Mouse (Mus musculus) gastrocnemius, adult 18-20 months (tissue): ENCODE results near the gene Dffa. TPM values are rescaled to one million over a fixed set of nuclear protein-coding genes. Genes with fewer than 3 reads are reported as not detected.
"Not testable (repeated sequence)": the region's sequence is repeated elsewhere in the genome, so short reads cannot be mapped to it uniquely, and the experiment has no call there.

ENCODE experiments used
- DNase-seq: peaks from one replicate; pipeline ENCODE4 v3.0.0; 2021; ENCODE audit warnings: low spot score
- total RNA-seq, 2 experiments: library from RNA; stranded (reverse); gene quantifications; 2 replicates each; pipeline ENCODE4 v1.2.3; 2021

Gene Dffa
- total RNA-seq, 2 experiments from 2014 or later = 72.7 to 76.3 TPM

- no peak for DNase-seq
Measured at GRCm38 (mm10) chr4:149097956-149098355, 6.0 kb upstream of the Dffa start.

GRCm38 (mm10) chr4:149098571-149098970 lies 5.4 kb upstream of the Dffa start:
- no peak for DNase-seq

DNA sequence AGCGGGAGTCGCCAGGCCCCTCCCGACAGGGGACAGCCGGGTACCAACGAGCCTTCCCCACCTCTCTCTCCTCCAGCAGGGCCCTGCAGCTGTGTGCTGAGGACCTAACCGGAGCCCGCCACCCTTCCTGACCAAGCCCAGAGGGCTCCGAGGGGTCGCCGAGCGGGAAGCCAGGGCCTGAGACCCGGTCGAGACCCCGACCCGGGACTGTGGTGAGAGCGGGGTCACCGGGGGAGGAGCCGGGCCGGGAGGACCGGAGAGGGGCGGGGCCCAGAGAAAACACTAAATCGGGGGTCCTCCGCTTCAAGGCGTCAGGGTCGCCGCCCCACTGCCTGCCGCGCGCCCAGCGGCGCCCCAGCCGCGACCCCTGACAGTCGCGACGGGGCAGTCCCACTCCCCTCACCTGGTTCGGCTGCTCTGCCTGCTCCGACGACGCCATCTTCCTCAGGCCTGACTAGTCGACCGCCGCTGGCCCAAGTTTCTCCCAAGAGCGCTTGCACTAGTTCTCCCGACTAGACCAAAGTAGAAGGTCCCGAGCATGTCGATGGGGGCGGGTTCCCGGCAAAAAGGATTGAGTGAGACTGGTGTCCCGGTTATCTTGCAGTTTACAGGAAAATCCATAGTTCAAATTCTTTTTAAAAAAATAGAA lies 4.5 kb upstream of the Dffa start, which contains the start of gene Pex14:
Pex14 (minus strand) TSS at position 508 of the 649 bp plus-strand sequence.
- peak; percentile 93 for DNase-seq

DNA sequence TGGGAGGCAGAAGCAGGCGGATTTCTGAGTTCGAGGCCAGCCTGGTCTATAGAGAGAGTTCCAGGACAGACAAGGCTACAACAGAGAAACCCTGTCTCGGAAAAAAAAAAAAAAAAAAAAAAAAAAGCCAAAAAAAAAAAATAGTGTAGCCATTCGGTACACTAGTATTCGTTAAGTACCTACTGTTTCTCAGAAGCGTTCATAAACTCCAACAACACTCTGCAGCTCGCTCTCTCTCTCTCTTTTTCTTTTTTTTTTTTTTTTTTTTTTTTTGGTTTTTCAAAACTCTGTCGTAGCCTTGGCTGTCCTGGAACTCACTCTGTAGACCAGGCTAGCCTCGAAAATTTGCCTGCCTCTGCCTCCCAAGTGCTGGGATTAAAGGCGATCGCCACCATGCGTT lies 3.5 kb upstream of the Dffa start:
- not testable (repeated sequence) for DNase-seq

DNA sequence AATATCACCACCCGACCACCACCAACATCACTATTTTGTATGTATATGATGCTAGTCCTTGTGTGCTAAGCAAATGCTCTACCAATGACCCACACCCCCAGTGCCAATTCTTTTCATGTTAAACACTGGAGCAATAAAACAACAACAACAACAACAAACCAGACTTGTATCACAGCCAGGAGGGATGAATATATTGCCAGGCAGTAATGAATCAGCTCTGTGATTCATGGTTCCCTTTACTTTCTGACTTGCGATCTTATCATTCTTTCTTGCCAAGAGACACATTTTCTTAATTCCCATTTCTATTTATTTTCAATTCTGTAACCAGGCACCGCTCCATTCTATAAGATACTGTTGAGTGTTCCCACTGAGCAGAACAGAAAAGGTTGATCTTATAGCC lies 2.5 kb upstream of the Dffa start:
- no peak for DNase-seq

- not testable (repeated sequence) for DNase-seq
Measured at GRCm38 (mm10) chr4:149119978-149120562, 16.1 kb downstream of the Dffa start.

GRCm38 (mm10) chr4:149123432-149123831 lies 19.5 kb downstream of the Dffa start:
- DNase-seq = no peak

DNA sequence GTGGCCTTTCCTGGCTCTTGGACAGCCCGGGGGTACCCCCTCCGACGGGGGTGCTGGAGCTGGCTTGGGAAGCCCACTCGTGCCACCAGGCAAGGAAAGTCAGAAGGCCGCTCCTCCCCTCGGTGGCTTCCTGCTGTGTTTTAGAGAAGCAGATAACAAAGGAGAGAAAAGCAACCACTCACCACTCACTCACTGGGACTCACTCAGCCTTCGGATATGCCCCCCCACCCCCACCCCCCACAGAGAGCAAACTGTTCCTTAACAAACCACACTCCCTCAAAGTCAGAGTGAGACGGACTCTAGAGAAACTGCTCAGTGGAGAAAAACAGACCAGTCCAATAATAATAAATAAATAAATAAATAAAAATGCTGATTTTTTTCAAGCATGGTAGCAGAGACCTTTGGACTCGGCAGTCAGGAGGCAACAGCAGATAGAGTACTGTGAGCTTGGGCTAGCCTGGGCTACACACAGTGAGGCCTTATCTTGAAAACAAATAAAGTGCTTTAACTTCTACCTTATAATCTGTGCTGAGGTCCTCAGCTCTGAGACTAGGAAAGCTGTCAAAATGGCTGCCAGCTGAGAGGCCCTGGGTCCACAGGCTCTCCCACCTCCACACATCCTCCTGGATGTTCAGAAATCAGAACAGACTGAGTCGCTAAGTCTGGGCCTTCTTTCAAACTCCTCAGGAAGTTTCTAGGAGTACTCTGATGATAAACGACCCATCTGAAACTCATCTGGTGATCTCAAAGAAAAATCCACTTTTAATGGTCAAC lies 21.6 kb downstream of the Dffa start:
- DNase-seq = no peak

GRCm38 (mm10) chr4:149126115-149126509 lies 22.2 kb downstream of the Dffa start:
- DNase-seq = no peak

DNA sequence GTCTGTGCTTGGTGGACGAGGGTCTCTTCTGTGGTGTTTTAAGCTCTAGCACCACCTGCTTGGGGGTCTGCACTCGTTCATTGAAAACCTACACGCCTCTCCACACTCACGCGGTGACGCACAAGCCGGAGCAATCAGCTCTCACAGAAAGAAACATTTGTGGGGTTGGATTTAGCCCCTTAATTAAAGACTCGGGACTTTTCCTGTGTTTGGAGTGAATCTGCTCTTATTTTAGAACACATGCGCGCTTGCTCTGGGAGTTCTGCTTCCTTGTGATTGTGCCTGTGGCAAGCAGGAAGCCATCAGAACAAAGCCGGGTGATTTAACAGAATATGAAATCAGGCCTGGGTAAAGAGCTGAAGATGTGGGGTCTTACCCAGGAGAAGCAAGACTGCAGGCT lies 22.7 kb downstream of the Dffa start, which contains the start of gene Cort:
Cort (minus strand) TSS at position 101 of the 400 bp plus-strand sequence.
- no peak for DNase-seq

DNA sequence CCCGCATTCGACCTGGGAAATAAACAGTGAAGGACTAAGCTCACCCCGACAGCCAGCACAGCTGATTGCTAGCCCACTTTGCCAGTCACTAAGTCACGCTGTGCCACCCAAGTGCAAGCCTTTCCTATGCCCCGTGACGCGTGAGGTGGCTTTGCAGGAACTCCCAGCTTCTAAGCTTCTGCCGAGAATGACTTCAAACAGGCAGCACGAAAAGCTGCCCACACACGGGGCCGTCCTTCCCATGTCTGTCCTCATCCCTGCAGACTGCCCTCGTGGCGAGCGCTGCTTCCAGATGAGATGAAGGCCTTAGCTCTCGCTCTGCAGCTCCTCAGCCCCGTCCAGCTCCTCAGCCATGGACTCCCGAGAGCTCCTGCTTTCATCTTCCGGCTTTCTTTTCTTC lies 24.5 kb downstream of the Dffa start:
- DNase-seq = no peak

GRCm38 (mm10) chr4:149131021-149131752 lies 27.2 kb downstream of the Dffa start:
- DNase-seq = no peak

GRCm38 (mm10) chr4:149131789-149132565 lies 28.0 kb downstream of the Dffa start:
- DNase-seq = no peak

- DNase-seq = no peak
Measured at GRCm38 (mm10) chr4:149133395-149133794, 29.4 kb downstream of the Dffa start.

GRCm38 (mm10) chr4:149136116-149136850 lies 32.3 kb downstream of the Dffa start:
- no peak for DNase-seq

- DNase-seq = peak; percentile 86
Measured at GRCm38 (mm10) chr4:149136982-149137770, 33.2 kb downstream of the Dffa start, which contains the start of gene Cenps. Cenps (minus strand) TSS chr4:149137629.

DNA sequence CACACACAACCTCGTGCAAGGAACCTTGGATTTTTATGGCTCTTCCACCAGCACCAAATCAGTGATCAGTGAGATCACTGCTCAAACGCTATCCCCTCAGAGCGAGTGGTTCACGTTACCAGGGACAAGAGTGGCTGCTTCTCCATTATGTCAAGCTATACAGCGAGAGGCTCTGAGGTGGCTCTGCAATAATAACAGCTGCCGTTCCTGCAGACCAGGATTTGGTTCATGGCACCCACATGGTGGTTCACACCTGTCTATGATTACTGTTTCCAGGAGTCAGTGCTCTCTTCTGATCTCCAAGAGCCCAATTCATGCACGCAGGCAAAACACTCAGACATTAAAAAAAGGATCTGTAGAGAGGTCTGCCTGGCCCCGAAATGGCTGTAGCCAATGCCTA lies 34.6 kb downstream of the Dffa start:
- no peak for DNase-seq

- DNase-seq = no peak
Measured at GRCm38 (mm10) chr4:149143594-149143993, 39.6 kb downstream of the Dffa start.

DNA sequence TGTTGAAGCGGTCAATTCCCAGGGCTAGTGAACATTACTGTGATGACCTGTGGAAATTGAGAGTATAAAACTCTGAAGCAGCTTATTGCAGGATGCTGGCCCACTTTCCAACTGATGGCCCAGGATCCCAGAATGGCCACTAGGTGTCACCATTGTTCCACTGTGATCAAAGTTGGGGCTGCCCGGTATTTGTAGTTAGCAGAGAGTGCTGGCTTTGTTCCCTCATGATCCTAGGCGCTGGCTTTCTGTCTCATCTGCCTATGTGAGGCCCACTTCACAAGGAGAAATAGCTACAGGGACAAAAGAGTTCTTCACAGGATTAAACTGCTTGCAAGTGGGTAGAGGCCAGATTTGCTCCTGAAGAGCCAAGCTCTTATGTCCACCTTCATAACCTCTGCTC lies 40.5 kb downstream of the Dffa start:
- peak; percentile 89 for DNase-seq
